Mouse (Mus musculus) kidney, adult 2 months (tissue): ENCODE measurements around the gene Sprr2h.

Experiments
- CTCF ChIP-seq: fragments of 200-500 bp; conservative IDR thresholded peaks from 2 replicates; pipeline ENCODE4 v1.5.1; 2011; ENCODE audit warnings: low read depth, mild to moderate bottlenecking, control low read depth, low read length, moderate library complexity, mixed read lengths; ENCODE audit not compliant: insufficient read depth, insufficient read length
- POLR2A ChIP-seq: fragments of 200-500 bp; IDR thresholded peaks from one replicate; pipeline ENCODE4 v1.6.1; 2011; ENCODE audit warnings: low read depth, low read length, control low read depth

GRCm38 (mm10) chr3:92385385-92385784 is at the start of gene Sprr2h:
- TF ChIP-seq POLR2A, result no peak
- no peak for TF ChIP-seq CTCF
